Mouse (Mus musculus) heart, adult 11 months (tissue): ENCODE data around the gene Fnbp1l.

Source experiments
- DNase-seq: peaks from one replicate; pipeline ENCODE4 v3.0.0; 2022

The Fnbp1l gene

GRCm38 (mm10) chr3:122618991-122619930 is at the start of gene Fnbp1l:
TSS of gene Fnbp1l (minus strand) at chr3:122619715.
- DNase-seq, result peak; percentile 98

GRCm38 (mm10) chr3:122660795-122661194 is 41.3 kb upstream of the Fnbp1l start:
- DNase-seq, result no peak

DNA sequence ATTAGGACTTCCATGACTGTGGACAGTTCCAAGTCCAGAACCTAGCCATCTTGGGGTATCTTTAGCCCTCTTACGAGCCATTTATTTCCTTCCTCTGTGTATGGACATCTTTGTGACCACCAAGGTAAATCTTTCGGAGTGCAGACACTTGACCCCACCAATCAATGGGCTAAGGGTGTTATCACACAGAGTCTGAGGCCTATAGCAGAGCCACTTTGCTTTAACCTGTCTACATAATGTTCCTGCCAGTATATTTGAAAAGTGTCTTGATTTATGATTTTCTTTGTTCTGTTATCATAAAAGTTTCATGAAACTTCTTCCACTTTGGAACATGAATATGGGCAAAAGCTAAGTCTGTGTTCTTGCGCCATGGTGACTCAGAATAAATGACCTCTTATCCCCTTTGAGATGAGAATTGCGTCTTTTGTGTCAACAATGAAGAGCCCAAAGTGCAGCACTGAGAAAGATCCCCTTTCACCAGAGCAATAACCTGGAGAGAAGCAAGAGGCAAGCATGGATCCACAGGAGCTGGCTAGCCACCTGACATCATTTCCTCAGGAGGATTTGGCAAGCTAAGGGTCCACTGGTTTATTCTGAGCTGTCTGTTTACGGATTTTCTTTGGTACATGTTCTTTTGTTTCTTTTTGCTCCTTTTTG is 39.9 kb upstream of the Fnbp1l start:
- no peak for DNase-seq

- peak; percentile 81 for DNase-seq
Measured at GRCm38 (mm10) chr3:122647195-122647837, 27.8 kb upstream of the Fnbp1l start.

DNA sequence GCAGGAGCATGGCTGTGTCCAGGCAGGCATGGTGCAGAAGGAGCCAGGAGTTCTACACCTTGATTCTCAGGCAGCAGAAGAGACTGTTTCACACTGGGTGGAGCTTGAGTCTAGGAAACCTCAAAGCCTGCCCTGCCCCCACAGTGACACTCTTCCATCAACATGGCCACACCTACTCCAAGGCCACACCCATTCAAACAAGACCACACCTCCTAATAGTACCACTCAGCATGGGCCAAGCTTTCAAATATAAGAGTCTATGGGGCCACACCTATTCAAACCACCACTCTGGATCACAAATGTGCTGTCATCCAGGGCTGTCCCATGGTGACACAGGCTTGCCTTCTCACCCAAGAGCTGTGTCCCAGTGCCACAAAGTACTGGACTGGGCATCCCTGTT is 20.8 kb upstream of the Fnbp1l start:
- DNase-seq, result peak; percentile 86

GRCm38 (mm10) chr3:122639197-122639475 is 19.6 kb upstream of the Fnbp1l start:
- DNase-seq, result no peak

DNA sequence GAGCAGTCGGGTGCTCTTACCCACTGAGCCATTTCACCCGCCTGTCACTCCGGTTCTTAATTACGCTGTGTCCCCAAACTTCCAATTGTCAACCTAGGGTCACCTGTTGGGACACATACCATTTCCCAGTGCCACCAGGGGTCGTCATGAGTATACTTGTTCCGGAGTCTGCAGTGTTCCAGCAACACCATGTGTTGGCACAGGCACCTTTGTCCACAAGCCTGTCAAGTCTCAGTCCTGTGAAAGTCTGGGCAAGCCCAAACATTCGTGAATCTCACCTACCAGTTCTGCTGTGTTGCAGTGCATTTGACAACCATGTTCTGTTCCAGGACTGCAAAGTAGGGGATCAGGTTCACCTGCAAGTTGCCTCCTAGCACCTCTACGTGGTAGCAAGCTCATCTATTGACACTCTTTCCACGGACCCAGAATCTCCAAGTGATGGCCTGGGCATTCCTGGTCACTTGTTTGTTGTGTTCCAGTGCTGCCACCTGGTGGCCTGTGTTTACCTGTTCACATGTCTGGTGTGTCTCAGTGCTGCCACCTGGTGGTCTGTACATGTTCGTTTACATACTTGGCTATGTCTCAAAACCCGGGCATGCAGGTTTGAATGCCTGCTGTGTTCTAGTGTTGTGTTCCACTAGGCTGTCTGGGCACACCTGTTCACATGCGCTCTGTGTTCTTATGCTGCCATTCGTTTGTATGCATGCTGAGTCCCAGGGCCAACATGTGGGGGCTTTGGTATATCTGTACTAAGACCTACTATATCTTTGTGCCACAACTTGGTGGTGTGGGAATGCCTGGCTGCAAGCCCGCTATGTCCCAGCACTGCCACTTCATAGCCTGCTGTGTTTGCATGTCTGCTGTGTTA is 19.0 kb upstream of the Fnbp1l start:
- peak; percentile 99 for DNase-seq

DNA sequence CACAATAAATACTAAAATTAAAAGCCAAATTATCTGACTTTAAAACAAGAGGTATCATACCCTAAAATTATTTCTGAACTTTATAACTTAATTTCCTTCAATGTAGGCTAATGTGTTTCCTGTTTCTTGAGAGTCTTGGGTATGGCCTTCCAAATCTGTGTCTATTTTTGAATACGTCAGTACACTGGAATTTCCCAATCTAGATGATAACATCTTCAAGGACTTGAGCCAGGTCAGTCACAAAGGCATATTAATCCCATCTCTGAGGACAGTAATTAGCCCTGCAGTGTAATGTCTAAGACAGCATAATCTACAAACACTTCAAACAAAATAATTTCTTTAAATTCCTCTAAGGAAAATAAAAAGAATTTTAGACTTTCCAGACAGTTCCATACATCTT is 17.8 kb upstream of the Fnbp1l start:
- DNase-seq, result peak; percentile 79

DNA sequence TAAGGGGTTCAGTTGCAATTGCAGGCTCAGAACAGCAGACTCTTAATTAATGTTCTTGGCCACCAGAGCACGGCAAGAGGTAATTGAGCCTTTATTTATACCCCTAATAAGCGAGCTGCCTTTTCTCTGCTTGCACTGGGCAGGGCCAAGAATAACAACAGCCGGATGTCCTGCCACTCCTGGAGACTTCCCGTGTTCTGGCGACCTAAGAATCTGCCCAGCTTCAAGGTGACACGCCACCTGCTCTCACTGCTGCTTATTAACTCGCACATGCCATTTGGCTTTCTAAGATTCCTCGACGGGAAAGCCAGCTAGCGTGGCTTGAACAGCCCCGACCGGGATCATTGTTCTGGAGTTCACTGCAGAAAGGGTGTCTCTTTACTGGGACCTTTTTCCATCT is 15.7 kb upstream of the Fnbp1l start:
- DNase-seq, result peak; percentile 98

DNA sequence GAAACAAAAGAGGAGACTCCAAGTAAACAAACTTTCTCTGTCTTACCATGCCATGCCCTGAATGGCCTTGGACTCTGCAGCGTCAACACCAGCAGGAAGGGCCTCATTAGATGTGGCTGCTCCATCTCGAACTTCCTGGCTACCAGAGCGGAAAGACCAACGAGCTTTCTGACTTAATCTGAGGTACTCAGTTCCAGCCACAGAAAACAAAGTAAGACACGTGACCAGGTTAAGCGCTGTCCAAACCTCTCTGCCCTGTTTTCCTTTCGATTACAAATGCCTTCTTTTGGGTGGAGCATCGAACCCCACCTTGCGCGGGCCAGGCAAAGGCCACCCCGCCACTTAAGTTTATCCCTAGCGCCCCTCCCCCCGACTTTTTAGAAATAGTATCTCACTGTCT is 10.1 kb upstream of the Fnbp1l start:
- peak; percentile 97 for DNase-seq

GRCm38 (mm10) chr3:122628956-122629355 is 9.4 kb upstream of the Fnbp1l start:
- DNase-seq, result no peak

DNA sequence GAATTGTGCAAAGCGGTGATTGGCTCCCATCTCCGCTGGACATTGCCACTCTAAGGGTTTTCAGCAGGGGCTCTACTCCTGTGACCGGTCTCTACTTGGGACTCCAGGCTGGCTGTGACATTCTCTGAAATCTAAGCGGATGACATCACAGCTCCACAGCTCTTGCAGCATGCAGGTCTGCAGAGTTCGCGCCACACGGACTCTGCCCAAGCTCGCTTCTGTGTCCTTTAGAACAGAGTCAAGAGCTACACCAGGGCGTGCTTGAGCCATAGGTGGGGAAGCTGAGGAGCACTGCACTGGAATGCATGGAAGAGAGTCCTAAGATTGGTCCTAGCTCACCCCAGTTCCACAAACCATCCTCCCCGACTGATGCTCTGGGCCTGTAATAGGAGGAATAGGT is 9.0 kb upstream of the Fnbp1l start:
- no peak for DNase-seq

DNA sequence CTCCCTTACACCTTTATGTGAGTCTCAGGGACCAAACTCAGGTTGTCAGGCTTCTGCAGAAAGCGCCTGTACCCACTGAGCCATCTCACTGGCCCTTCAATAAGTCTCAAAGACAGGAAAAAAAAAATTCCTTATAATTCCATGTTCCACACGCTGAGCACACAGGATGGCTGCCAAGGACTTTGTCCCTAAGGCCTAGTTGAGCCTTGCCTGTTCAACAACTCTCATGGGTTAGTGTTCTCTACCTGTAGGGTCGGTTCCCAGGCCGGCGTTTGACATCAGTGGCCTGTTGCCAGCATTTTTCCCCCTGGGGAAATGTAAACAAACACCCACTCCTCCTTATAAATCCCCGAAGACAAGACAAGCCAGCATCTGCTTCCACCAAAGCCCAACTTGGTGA is 8.3 kb upstream of the Fnbp1l start:
- DNase-seq, result no peak

DNA sequence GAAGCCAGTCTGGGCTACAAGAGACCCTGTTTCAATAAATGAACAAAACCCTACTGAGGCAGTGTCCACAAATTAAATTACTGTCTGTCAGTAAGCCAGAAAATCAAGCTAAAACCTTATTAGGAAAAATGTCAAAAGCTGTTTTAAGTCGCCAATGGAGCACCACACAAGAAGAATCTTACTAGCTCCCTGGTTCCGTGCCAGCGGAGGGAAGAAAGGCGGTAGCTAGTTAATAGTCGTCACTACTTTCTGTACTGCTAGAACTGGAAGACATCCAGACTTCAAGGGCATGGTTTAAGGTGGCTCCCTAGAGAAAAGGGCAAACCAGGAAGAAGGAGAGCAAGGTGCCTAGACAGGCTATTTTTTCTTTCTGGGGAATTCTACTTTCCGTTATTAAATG is 5.1 kb upstream of the Fnbp1l start:
- peak; percentile 88 for DNase-seq

- DNase-seq, result peak; percentile 97
Measured at GRCm38 (mm10) chr3:122620285-122620931, 893 bp upstream of the Fnbp1l start.

GRCm38 (mm10) chr3:122619931-122620284 is 393 bp upstream of the Fnbp1l start:
- no peak for DNase-seq

GRCm38 (mm10) chr3:122618402-122618801 is 1.1 kb downstream of the Fnbp1l start:
- DNase-seq, result peak; percentile 89

DNA sequence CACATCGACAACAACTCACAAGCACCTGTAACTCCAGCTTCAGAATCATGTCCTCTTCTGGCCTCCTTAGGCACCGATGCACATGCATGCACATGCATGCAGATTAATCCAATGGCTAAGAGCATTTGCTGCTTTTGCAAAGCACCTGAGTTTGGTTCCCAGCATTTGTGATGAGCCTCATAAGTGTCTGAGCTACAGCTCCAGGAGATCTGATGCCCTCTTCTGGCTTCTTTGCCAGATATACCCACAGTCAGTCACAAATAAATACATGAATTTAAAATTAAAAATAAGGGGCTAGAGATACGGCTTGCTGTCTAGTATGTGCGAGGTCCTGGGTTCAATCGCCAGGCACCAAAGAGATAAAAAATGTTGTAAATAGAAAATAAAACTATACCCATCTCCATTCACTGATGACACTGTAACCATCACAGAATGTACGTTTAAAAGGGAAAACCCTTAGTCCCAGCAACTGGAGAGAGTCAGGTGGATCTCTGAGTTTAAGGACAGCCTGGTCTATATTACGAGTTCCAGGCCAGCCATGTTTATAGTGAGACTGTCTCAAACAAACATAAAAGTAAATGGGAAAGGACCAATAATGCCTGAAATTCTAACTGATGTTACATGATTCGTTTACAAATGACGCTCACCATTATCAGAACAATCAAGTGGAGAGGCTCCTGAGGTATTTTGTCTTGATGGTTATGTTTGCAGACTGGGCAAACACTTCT is 1.7 kb downstream of the Fnbp1l start:
- DNase-seq, result peak; percentile 61

- peak; percentile 16 for DNase-seq
Measured at GRCm38 (mm10) chr3:122612537-122612936, 7.0 kb downstream of the Fnbp1l start.

GRCm38 (mm10) chr3:122611761-122612160 is 7.8 kb downstream of the Fnbp1l start:
- peak; percentile 24 for DNase-seq

DNA sequence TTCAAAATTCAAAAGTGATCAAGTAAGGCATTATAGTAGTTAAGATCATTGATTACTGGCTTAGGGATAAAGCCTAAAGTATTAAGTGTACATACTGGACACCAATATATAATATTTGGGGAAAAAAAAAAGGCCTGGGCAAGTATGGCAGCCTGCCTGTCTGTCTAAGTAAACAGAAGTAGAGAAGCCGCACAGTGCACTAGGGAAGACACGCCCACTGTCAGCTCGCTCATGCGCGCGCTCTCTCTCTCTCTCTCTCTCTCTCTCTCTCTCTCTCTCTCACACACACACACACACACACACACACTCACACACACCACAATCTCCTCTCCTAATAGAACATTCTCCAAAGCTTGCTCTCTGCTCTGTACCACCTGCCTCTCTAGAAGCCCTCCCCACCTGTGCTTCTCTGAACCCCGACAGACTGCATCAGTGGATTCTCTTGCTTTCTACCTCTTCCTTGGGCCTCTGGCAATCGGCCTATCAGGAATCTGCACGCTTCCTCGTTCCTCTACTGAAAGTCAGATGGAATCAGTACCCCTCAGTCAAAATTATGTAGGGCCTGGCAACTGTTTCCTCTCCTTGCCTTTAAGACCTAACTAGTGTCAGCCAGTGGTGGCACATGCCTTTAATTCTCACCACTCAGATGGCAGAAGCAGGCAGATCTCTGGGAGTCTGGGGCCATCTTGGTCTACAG is 13.3 kb downstream of the Fnbp1l start:
- DNase-seq, result peak; percentile 71
